Mouse (Mus musculus) heart, embryonic 16.5 days (tissue): ENCODE measurements around the gene A230050P20Rik. TPM values are rescaled to one million over a fixed set of nuclear protein-coding genes. Genes with fewer than 3 reads are reported as not detected.

Source experiments
- ATAC-seq: fragments of 200-750 bp; cut with Nextera tagmentation; replicated peaks from 2 replicates; pipeline ENCODE4 v1.8.0; 2017; ENCODE audit warnings: moderate number of reproducible peaks; ENCODE audit not compliant: insufficient read depth, low FRiP score; ENCODE audit errors: extremely low read depth
- H3K27ac ChIP-seq: fragments of 300-500 bp; sonication (generic); 2 replicates; pipeline ENCODE4 v1.5.1; 2014; ENCODE audit warnings: mild to moderate bottlenecking, low read length, control low read depth, moderate library complexity
- H3K27me3 ChIP-seq: fragments of 300-500 bp; sonication (generic); 2 replicates; pipeline ENCODE4 v1.6.1; 2014; ENCODE audit warnings: low read length, mixed read lengths; ENCODE audit not compliant: control insufficient read depth, insufficient read depth
- H3K36me3 ChIP-seq: fragments of 300-500 bp; sonication (generic); 2 replicates; pipeline ENCODE4 v1.6.1; 2014; ENCODE audit not compliant: control insufficient read depth, insufficient read depth
- H3K4me1 ChIP-seq: fragments of 300-500 bp; sonication (generic); 2 replicates; pipeline ENCODE4 v1.6.1; 2014; ENCODE audit warnings: low read length, mixed read lengths; ENCODE audit not compliant: control insufficient read depth, insufficient read depth
- H3K4me2 ChIP-seq: fragments of 300-500 bp; sonication (generic); 2 replicates; pipeline ENCODE4 v1.6.1; 2014; ENCODE audit warnings: low read depth, mild to moderate bottlenecking, control low read depth, low read length
- H3K4me3 ChIP-seq: fragments of 300-500 bp; sonication (generic); 2 replicates; pipeline ENCODE4 v1.5.1; 2014; ENCODE audit warnings: mild to moderate bottlenecking, control low read depth, low read length
- H3K9ac ChIP-seq: fragments of 300-500 bp; sonication (generic); 2 replicates; pipeline ENCODE4 v1.6.1; 2014; ENCODE audit warnings: low read length, control low read depth
- H3K9me3 ChIP-seq: fragments of 300-500 bp; sonication (generic); replicated peaks from 2 replicates; pipeline ENCODE4 v1.6.1; 2016; ENCODE audit warnings: low read length; ENCODE audit not compliant: control insufficient read depth
- WGBS: fragments of 180-500 bp; shearing (Covaris S2); extraction: QIAGEN DNeasy Blood & Tissue Kit; methylation state at CpG from one replicate; pipeline ENCODE4 v1.1.7; 2014; 5-methylcytosine and 5-hydroxymethylcytosine counted together
- polyA plus RNA-seq: library from polyadenylated mRNA; unstranded; fragments of >200 nt; fragmentation: Nextera tagmentation; extraction: Ambion mirVana; gene quantifications from 2 replicates; pipeline ENCODE4 v1.2.1, GENCODE M21; 2015

The A230050P20Rik gene
- polyA plus RNA-seq, 1 experiment from 2014 or later: 13.4 TPM

- H3K27ac ChIP-seq: peak overlapping the region; percentile 93
- peak overlapping the region; percentile 77 for H3K4me2 ChIP-seq
- peak overlapping the region; percentile 82 for H3K9ac ChIP-seq
- H3K4me3 ChIP-seq: peak overlapping the region; percentile 53
- peaks cover 5% of the 10 kb centered on the region for H3K4me1 ChIP-seq
- no peaks in the 10 kb centered on the region for H3K9me3 ChIP-seq
- no peaks in the 10 kb centered on the region for H3K36me3 ChIP-seq
- ATAC-seq: peak; percentile 93
- no peaks in the 10 kb centered on the region for H3K27me3 ChIP-seq
- under 1% methylated on average over 69 of the region's 69 CpGs for WGBS
Observed at GRCm38 (mm10) chr9:20878041-20878709, 9.7 kb downstream of the A230050P20Rik start.

- ATAC-seq: no peak
- Histone ChIP-seq H3K9ac (peak overlapping the region; percentile 82), H3K4me1 (peaks cover 5% of the 10 kb centered on the region), H3K4me2 (peak overlapping the region; percentile 77), H3K27ac (peak overlapping the region; percentile 93), H3K36me3 (no peaks in the 10 kb centered on the region), H3K4me3 (peak overlapping the region; percentile 53), H3K27me3 (no peaks in the 10 kb centered on the region), H3K9me3 (no peaks in the 10 kb centered on the region)
- WGBS: 14% methylated on average over 10 of the region's 10 CpGs
Observed at GRCm38 (mm10) chr9:20878710-20879065, 10.2 kb downstream of the A230050P20Rik start.

DNA sequence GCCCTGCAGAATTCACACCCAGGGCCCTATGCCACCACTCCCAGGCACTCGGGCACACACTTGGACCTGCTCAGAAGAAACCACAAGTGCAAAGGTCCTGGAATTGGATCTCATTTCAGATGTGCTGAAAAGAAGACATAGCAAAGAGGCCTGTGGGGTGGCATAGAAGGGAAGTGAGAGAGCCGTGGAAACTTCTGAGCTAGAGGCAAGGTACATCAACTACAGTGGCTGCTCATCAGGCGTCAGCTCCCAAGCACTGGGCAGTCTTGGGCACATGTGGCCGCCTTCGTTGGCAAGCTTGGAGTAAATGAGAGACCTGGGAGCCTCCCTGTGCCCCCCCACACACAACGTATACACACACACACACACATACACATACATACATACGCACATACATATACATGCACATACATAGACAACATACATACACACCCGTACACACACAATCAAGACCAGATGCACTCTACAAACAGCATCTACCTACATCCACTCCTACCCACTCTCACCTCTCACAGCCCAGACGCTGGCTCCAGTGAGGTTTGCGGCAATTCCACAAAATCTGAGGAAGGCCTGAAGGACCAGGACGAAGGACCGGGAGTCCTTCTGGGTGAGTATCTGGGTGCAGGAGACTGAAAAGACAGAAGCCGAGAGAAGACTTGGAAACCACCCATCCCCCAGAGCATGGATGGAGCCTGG, 10.8 kb downstream of the A230050P20Rik start, which contains the start of gene Angptl6:
Gene Angptl6, minus strand, starts transcription at position 631 of the 696 bp plus-strand sequence.
- H3K4me3 ChIP-seq: peak within 1 kb of the TSS; percentile 53
- H3K9ac ChIP-seq: peak within 1 kb of the TSS; percentile 82
- no peak for ATAC-seq
- H3K9me3 ChIP-seq: no peaks in the 10 kb centered on the region
- peak within 1 kb of the TSS; percentile 77 for H3K4me2 ChIP-seq
- WGBS: 90% methylated on average over 13 of the region's 13 CpGs
- no peaks in the 10 kb centered on the region for H3K27me3 ChIP-seq
- H3K36me3 ChIP-seq: no peaks in the 10 kb centered on the region
- peak within 1 kb of the TSS; percentile 93 for H3K27ac ChIP-seq
- H3K4me1 ChIP-seq: peaks cover 5% of the 10 kb centered on the region

DNA sequence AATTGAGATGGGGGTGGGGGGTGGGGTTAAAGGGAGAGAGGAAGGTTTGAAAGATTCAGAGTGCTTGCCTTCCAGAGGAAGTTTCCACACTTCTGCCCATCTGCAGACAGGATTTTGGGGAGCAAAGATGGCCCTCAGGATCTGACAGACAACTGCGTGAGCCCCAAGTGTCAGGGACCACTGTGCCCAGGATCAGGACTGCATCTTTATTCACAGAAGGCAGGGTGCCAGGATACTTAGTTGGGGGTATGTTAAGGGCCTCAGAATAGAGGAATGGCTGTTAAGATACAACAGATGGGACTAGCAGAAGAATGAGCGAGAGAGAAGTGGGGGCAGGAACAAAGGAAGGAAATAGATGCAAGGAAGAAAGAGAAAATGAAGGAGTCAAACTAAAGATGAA, 18.1 kb downstream of the A230050P20Rik start:
- WGBS: 93% methylated on average over 2 of the region's 2 CpGs
- Histone ChIP-seq H3K9me3 (no peaks in the 10 kb centered on the region), H3K27me3 (no peaks in the 10 kb centered on the region), H3K4me1 (peaks cover 5% of the 10 kb centered on the region), H3K36me3 (peaks cover 18% of the 10 kb centered on the region), H3K9ac (no peak overlapping the region), H3K27ac (no peak overlapping the region), H3K4me2 (no peak overlapping the region), H3K4me3 (no peak overlapping the region)
- no peak for ATAC-seq

DNA sequence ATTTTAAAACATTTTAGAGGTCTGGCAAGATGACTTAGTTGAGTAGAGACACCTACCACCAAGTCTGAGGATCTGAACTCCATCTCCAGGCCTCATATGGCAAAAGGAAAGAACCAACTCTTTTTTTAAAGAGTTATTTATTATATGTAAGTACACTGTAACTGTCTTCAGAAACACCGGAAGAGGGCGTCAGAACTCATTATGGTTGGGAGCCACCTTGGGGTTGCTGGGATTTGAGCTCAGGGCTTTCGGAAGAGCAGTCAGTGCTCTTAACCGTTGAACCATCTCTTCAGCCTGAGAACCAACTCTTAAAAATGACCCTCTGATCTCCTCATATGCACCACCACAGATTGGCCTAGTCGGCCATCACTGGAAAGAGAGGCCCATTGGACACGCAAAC, 18.7 kb downstream of the A230050P20Rik start:
- WGBS: 90% methylated on average over 6 of the region's 6 CpGs
- ATAC-seq: no peak
- Histone ChIP-seq H3K4me1 (peaks cover 5% of the 10 kb centered on the region), H3K4me3 (no peak overlapping the region; the same call in 1 of the 2 replicates), H3K27ac (peak overlapping the region; percentile 93), H3K9me3 (no peaks in the 10 kb centered on the region), H3K27me3 (no peaks in the 10 kb centered on the region), H3K9ac (no peak overlapping the region), H3K4me2 (peak overlapping the region; percentile 92; the same call in 1 of the 2 replicates), H3K36me3 (peaks cover 21% of the 10 kb centered on the region)

GRCm38 (mm10) chr9:20887704-20888385, 19.4 kb downstream of the A230050P20Rik start, which contains the start of gene Ppan:
Gene Ppan, plus strand, starts transcription at chr9:20888175.
- under 1% methylated on average over 43 of the region's 43 CpGs for WGBS
- H3K27me3 ChIP-seq: no peaks in the 10 kb centered on the region
- peak within 1 kb of the TSS; percentile 85 for H3K9ac ChIP-seq
- H3K9me3 ChIP-seq: no peaks in the 10 kb centered on the region
- peaks cover 25% of the 10 kb centered on the region for H3K36me3 ChIP-seq
- H3K4me2 ChIP-seq: peak within 1 kb of the TSS; percentile 92
- peaks cover 5% of the 10 kb centered on the region for H3K4me1 ChIP-seq
- peak within 1 kb of the TSS; percentile 93 for H3K27ac ChIP-seq
- peak within 1 kb of the TSS; percentile 84 for H3K4me3 ChIP-seq
- peak; percentile 95 for ATAC-seq

DNA sequence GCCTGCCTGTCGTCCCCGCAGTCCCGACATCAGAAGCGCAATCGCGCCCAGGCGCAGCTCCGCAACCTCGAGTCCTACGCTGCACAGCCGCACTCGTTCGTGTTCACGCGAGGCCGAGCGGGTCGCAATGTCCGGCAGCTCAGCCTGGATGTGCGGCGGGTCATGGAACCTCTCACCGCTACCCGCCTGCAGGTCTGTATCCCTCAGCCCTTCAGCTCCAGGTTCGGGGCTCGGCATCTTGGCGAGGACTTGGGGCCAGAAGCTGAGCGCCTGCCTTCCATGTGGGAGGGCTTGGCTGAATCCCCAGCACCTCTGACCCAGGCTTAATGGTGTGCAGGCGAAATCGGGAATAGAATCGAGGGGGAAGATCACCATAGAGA, 19.9 kb downstream of the A230050P20Rik start:
- Histone ChIP-seq H3K4me2 (peak overlapping the region; percentile 92), H3K4me1 (peaks cover 5% of the 10 kb centered on the region), H3K9me3 (no peaks in the 10 kb centered on the region), H3K27ac (peak overlapping the region; percentile 53), H3K4me3 (peak overlapping the region; percentile 84), H3K36me3 (peaks cover 28% of the 10 kb centered on the region), H3K9ac (peak overlapping the region; percentile 85), H3K27me3 (no peaks in the 10 kb centered on the region)
- ATAC-seq: peak; percentile 34; the same call in 1 of the 2 replicates
- WGBS: 0% methylated on average over 30 of the region's 30 CpGs

- Histone ChIP-seq H3K9ac (no peak overlapping the region; the same call in 1 of the 2 replicates), H3K4me3 (peak overlapping the region; percentile 22; the same call in 1 of the 2 replicates), H3K27ac (no peak overlapping the region), H3K36me3 (peaks cover 36% of the 10 kb centered on the region), H3K9me3 (no peaks in the 10 kb centered on the region), H3K4me2 (peak overlapping the region; percentile 92), H3K4me1 (peaks cover 5% of the 10 kb centered on the region), H3K27me3 (no peaks in the 10 kb centered on the region)
- no peak for ATAC-seq
- WGBS: 76% methylated on average over 29 of the region's 29 CpGs
Observed at GRCm38 (mm10) chr9:20889185-20890141, 21.0 kb downstream of the A230050P20Rik start.
